Mouse (Mus musculus): ENCODE data around the gene Lhfp. TPM values are rescaled to one million over a fixed set of nuclear protein-coding genes. Genes with fewer than 3 reads are reported as not detected.

The Lhfp gene
- total and polyA plus RNA-seq, 3 experiments: 51.4 to 79.4 (median 53.5) TPM

DNA sequence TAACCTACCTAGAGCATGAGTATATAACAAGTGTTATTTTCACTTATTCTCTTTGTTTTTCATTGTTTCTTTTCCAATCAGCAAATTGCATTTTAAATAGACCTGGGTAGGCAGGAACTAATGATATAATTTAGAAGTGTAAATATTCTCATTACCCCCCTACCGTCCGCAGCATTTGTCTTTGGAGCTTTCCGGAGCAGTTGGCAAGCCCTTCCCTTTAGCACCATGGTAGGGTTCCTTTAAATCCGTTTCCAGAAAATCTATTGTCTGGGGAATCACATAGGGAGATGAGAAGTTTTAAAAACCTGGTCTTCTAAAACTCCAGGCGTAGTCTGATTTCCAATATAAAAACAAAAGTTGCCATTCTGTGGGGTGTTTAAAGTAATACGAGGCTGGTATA is 59.5 kb downstream of the Lhfp start:
- no peak overlapping the region for H3K4me3 ChIP-seq
- WGBS: 72% methylated on average over 6 of the region's 6 CpGs
- TF ChIP-seq EP300 (IDR thresholded peaks at IDR 0.05; ENCODE audit: insufficient read depth, low read depth, low read length) (no peak), POLR2A (IDR thresholded peaks at IDR 0.05; ENCODE audit: insufficient read depth, low read depth, low read length) (no peak), CTCF (IDR thresholded peaks at IDR 0.05) (no peak)
- DNase-seq: peak in 1 of 2 experiments; percentile 5
- H3K36me3 ChIP-seq (ENCODE audit: control insufficient read depth, insufficient read depth, low read length): peaks cover 6% of the 10 kb centered on the region
- H3K79me2 ChIP-seq (replicated peaks; ENCODE audit: control insufficient read depth, insufficient read depth, low read length): no peaks in the 10 kb centered on the region
- no peak overlapping the region for H3K27ac ChIP-seq
- H3K4me1 ChIP-seq (ENCODE audit: control insufficient read depth, insufficient read depth, low read length): peaks cover 5% of the 10 kb centered on the region
- intact Hi-C loops (cut with DNase I): no loop called here
- H3K27me3 ChIP-seq (ENCODE audit: control insufficient read depth, insufficient read depth, low read length): no peaks in the 10 kb centered on the region
- H3K9ac ChIP-seq (ENCODE audit: low read depth, low read length): no peak overlapping the region

DNA sequence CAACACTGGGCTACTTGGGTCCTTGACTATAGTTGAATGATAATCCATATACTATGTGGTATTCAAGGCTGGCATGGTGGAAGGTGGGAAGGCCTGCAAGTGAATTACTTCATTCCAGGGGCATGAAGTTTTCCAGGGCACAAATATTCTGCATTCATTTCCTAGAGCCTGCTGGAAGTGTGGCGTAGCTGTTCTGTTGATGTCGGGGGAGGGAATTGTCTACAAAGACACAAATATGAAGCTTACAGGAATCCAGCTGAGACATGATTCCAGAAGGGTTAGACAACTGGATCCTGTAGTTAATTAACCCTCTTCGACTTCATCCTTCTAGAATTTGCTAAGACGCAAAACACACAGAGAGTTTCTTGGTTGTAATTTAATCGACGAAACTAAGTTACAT is 60.4 kb downstream of the Lhfp start:
- no peaks in the 10 kb centered on the region; the same call in 1 of the 2 replicates for H3K79me2 ChIP-seq (replicated peaks; ENCODE audit: control insufficient read depth, insufficient read depth, low read length)
- H3K27me3 ChIP-seq (ENCODE audit: control insufficient read depth, insufficient read depth, low read length): no peaks in the 10 kb centered on the region
- TF ChIP-seq EP300 (IDR thresholded peaks at IDR 0.05; ENCODE audit: insufficient read depth, low read depth, low read length): no peak
- no peak for TF ChIP-seq CTCF (IDR thresholded peaks at IDR 0.05)
- TF ChIP-seq POLR2A (IDR thresholded peaks at IDR 0.05; ENCODE audit: insufficient read depth, low read depth, low read length): no peak
- H3K27ac ChIP-seq: 0 out of 2 replicates have a peak overlapping the region, but pooled peaks have one; percentile 7
- H3K4me1 ChIP-seq (ENCODE audit: control insufficient read depth, insufficient read depth, low read length): peaks cover 5% of the 10 kb centered on the region
- H3K9ac ChIP-seq (ENCODE audit: low read depth, low read length): no peak overlapping the region
- peaks cover 2% of the 10 kb centered on the region; the same call in 1 of the 2 replicates for H3K36me3 ChIP-seq (ENCODE audit: control insufficient read depth, insufficient read depth, low read length)
- WGBS: 64% methylated on average over 6 of the region's 6 CpGs
- intact Hi-C loops (cut with DNase I): no loop called here
- peak in 1 of 2 experiments; percentile 9 for DNase-seq
- no peak overlapping the region for H3K4me3 ChIP-seq

DNA sequence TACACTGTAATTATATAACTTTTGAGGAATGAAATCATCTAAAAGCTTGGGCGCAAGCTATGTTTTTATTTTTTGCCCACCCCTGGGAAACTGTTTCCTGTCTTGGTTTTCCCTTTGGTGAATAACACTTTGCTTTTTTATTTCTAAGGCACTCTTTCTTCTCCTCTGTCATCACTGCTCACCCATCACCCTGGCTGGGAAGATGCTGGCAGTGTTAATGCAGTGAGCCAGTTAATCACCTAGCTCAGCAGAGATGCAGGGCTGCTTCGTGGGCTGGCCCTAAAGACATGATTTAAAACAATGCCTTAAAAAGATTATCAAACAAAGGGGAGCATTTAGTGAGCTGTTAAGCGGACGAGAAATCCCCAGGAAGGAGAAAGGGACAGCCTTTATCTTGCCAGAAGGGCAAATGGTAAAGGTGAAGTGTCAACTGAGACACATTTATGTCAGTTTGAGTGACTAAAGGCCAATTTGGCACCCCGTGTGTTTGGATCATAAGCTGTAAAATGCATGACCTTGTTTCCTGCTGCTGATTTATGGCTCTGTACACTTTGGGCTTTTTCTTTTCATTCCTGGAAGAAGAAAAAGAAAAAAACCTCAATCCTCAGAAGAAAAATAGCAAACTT is 60.9 kb downstream of the Lhfp start:
- peak overlapping the region; percentile 28; the same call in 1 of the 2 replicates for H3K27ac ChIP-seq

DNA sequence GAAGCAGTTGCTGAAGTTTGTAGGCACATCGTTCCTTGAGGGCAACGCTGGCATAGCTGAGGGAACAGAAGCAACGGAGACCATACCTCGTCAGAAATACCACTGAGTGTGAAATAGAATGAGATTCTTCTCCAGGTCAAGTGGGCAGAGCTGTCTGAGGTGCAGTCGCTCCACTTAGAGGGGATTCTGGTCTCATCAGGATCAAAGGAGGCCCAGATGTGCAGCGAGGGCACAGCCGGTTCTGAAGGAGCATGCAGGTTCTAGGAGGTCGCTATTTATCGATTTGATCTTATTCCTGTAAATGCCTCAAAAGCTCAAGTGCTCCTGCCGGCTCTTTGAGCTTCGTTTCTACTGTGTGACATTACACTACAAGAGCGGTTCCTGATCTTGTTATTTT is 61.4 kb downstream of the Lhfp start:
- Histone ChIP-seq H3K27ac (no peak overlapping the region), H3K4me3 (no peak overlapping the region), H3K36me3 (ENCODE audit: control insufficient read depth, insufficient read depth, low read length) (peaks cover 2% of the 10 kb centered on the region; the same call in 1 of the 2 replicates), H3K9ac (ENCODE audit: low read depth, low read length) (no peak overlapping the region), H3K79me2 (replicated peaks; ENCODE audit: control insufficient read depth, insufficient read depth, low read length) (no peaks in the 10 kb centered on the region; the same call in 1 of the 2 replicates), H3K27me3 (ENCODE audit: control insufficient read depth, insufficient read depth, low read length) (no peaks in the 10 kb centered on the region), H3K4me1 (ENCODE audit: control insufficient read depth, insufficient read depth, low read length) (peaks cover 5% of the 10 kb centered on the region)
- TF ChIP-seq POLR2A (IDR thresholded peaks at IDR 0.05; ENCODE audit: insufficient read depth, low read depth, low read length): no peak
- TF ChIP-seq CTCF (IDR thresholded peaks at IDR 0.05): no peak
- TF ChIP-seq EP300 (IDR thresholded peaks at IDR 0.05; ENCODE audit: insufficient read depth, low read depth, low read length): no peak
- intact Hi-C loops (cut with DNase I): no loop called here
- WGBS: 67% methylated on average over 12 of the region's 12 CpGs
- DNase-seq: peak in 1 of 2 experiments; percentile 15

More for the DNA sequence above, 60.9 kb downstream of the Lhfp start:
- H3K9ac ChIP-seq (ENCODE audit: low read depth, low read length): no peak overlapping the region
- no peaks in the 10 kb centered on the region for H3K27me3 ChIP-seq (ENCODE audit: control insufficient read depth, insufficient read depth, low read length)
- H3K4me1 ChIP-seq (ENCODE audit: control insufficient read depth, insufficient read depth, low read length): peaks cover 5% of the 10 kb centered on the region
- DNase-seq: peak in 1 of 2 experiments; percentile 18
- TF ChIP-seq EP300 (IDR thresholded peaks at IDR 0.05; ENCODE audit: insufficient read depth, low read depth, low read length): no peak
- TF ChIP-seq CTCF (IDR thresholded peaks at IDR 0.05): no peak
- no peak for TF ChIP-seq POLR2A (IDR thresholded peaks at IDR 0.05; ENCODE audit: insufficient read depth, low read depth, low read length)
- intact Hi-C loops (cut with DNase I): no loop called here
- 32% methylated on average over 5 of the region's 5 CpGs for WGBS
- peaks cover 2% of the 10 kb centered on the region; the same call in 1 of the 2 replicates for H3K36me3 ChIP-seq (ENCODE audit: control insufficient read depth, insufficient read depth, low read length)
- no peak overlapping the region for H3K4me3 ChIP-seq
- H3K79me2 ChIP-seq (replicated peaks; ENCODE audit: control insufficient read depth, insufficient read depth, low read length): no peaks in the 10 kb centered on the region; the same call in 1 of the 2 replicates

DNA sequence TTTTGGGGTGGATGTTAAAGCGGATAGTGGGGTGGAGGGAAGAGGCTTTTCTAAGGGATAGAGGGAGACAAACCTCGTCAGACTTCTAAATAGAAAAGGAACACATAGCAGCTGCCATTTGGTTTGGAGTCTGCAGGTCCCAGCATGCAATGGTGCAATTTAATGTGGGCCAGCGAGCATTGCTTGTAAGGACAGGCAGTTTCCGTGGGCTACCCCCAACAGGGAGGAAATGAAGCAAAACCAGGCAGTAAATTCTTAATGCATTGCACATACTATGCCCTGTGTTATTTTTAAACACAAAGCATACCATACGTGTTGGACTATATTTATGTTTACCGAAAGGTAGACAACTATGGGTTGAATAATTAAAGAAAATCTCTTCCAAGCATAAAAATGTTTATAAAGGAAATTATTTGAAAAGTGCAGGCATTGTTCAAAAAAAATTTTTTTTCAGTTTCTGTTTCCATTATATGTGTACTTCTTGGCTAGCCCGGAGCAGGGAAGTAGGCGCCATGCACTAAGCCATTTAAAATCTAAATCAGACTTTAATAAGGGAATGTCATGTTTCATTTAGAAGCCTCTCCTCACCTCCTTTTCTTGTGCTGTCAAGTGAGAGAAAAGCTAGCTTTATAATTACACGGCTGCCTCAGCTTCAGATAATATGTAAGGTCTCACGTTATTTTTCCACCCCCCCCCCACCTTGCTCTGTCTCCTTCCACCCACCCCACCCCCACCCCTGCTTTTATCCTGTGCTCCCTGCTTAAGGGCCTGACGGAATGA is 67.5 kb downstream of the Lhfp start:
- TF ChIP-seq CTCF (IDR thresholded peaks at IDR 0.05) (no peak), EP300 (IDR thresholded peaks at IDR 0.05; ENCODE audit: insufficient read depth, low read depth, low read length) (no peak), POLR2A (IDR thresholded peaks at IDR 0.05; ENCODE audit: insufficient read depth, low read depth, low read length) (no peak)
- intact Hi-C loops (cut with DNase I): no loop called here
- H3K27me3 ChIP-seq (ENCODE audit: control insufficient read depth, insufficient read depth, low read length): no peaks in the 10 kb centered on the region
- peaks cover 2% of the 10 kb centered on the region; the same call in 1 of the 2 replicates for H3K79me2 ChIP-seq (replicated peaks; ENCODE audit: control insufficient read depth, insufficient read depth, low read length)
- no peak for DNase-seq
- no peak overlapping the region for H3K9ac ChIP-seq (ENCODE audit: low read depth, low read length)
- WGBS: 53% methylated on average over 11 of the region's 11 CpGs
- peaks cover 2% of the 10 kb centered on the region; the same call in 1 of the 2 replicates for H3K36me3 ChIP-seq (ENCODE audit: control insufficient read depth, insufficient read depth, low read length)
- H3K4me1 ChIP-seq (ENCODE audit: control insufficient read depth, insufficient read depth, low read length): peaks cover 2% of the 10 kb centered on the region
- H3K4me3 ChIP-seq: no peak overlapping the region
- H3K27ac ChIP-seq: no peak overlapping the region
